Mouse (Mus musculus) liver, embryonic 13.5 days (tissue): Measurements from ENCODE around the gene Exoc7. TPM values are rescaled to one million over a fixed set of nuclear protein-coding genes. Genes with fewer than 3 reads are reported as not detected.

ENCODE experiments used
- ATAC-seq: fragments of 200-750 bp; cut with Nextera tagmentation; 2 replicates; pipeline ENCODE4 v1.8.0; 2017; ENCODE audit warnings: low read depth, mild to moderate bottlenecking, moderate number of reproducible peaks, moderate library complexity
- DNase-seq: peaks from one replicate; pipeline ENCODE4 v3.0.0; 2022
- H3K27ac ChIP-seq: fragments of 300-500 bp; sonication (generic); 2 replicates; pipeline ENCODE4 v1.5.1; 2015; ENCODE audit warnings: moderate library complexity, mild to moderate bottlenecking, inconsistent platforms
- H3K27me3 ChIP-seq: fragments of 300-500 bp; sonication (generic); 2 replicates; pipeline ENCODE4 v1.6.1; 2015; ENCODE audit warnings: mild to moderate bottlenecking, inconsistent platforms
- H3K36me3 ChIP-seq: fragments of 300-500 bp; sonication (generic); 2 replicates; pipeline ENCODE4 v1.6.1; 2015; ENCODE audit warnings: mild to moderate bottlenecking, inconsistent platforms
- H3K4me1 ChIP-seq: fragments of 300-500 bp; sonication (generic); replicated peaks from 2 replicates; pipeline ENCODE4 v1.6.1; 2015; ENCODE audit warnings: inconsistent platforms
- H3K4me2 ChIP-seq: fragments of 300-500 bp; sonication (generic); 2 replicates; pipeline ENCODE4 v1.6.1; 2015; ENCODE audit warnings: inconsistent platforms, mild to moderate bottlenecking, moderate library complexity
- H3K4me3 ChIP-seq: fragments of 300-500 bp; sonication (generic); replicated peaks from 2 replicates; pipeline ENCODE4 v1.5.1; 2015; ENCODE audit warnings: mild to moderate bottlenecking, inconsistent platforms
- H3K9ac ChIP-seq: fragments of 300-500 bp; sonication (generic); 2 replicates; pipeline ENCODE4 v1.6.1; 2015; ENCODE audit warnings: mild to moderate bottlenecking, inconsistent platforms
- H3K9me3 ChIP-seq: fragments of 300-500 bp; sonication (generic); replicated peaks from 2 replicates; pipeline ENCODE4 v1.6.1; 2016; ENCODE audit warnings: inconsistent platforms
- WGBS: fragments of 180-500 bp; shearing (Covaris S2); methylation state at CpG from one replicate; pipeline ENCODE4 v1.1.7; 2015; ENCODE audit not compliant: insufficient replicate concordance; 5-methylcytosine and 5-hydroxymethylcytosine counted together
- polyA plus RNA-seq: library from polyadenylated mRNA; unstranded; fragments of >200 nt; fragmentation: Nextera tagmentation; extraction: Ambion mirVana; gene quantifications from 2 replicates; pipeline ENCODE4 v1.2.1, GENCODE M21; 2015

Gene Exoc7
- polyA plus RNA-seq = 21.3 and 25.1 TPM in 2 replicates

DNA sequence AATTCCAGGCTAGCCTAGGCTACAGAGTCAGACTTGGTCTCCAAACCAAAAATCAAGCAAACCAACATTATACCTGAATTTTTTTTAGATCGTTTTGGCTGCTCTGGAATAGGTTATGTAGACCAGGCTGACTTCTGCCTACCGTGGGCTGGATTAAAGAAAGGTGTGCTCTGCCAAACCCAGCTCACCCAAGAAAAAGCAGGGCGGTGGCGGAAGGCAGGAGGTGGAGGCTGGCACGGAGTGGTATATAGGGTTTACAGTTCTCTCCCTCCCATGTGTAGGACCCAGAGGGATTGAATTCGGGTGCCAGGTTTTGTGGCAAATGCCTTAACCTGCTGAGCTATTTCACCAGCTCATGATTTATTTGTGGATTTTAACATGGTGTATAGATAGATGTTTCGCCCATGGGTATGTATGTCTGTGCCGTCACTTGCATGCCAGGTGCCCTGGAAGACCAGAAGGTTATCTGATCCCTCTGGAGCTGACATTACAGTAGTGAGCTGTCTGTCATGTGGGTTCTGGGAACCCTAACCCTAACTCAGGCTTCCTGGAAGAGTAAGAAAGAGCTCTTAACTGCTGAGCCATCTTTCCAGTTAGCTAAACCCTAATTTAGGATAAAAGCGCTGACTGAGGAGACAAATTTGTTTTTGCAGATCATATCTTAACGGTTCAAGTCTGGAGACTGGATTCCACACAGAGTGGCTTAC, at the start of gene Exoc7:
TSS of gene Exoc7 (minus strand) at position 215 of the 707 bp plus-strand sequence.
- no peak for DNase-seq
- peaks cover 44% of the 10 kb centered on the region for H3K4me1 ChIP-seq
- H3K4me3 ChIP-seq = peak within 1 kb of the TSS; percentile 79
- ATAC-seq = peak; percentile 11
- H3K27me3 ChIP-seq = 0 out of 2 replicates have a peak, but pooled peaks cover 3% of the 10 kb centered on the region
- no peaks in the 10 kb centered on the region for H3K9me3 ChIP-seq
- H3K36me3 ChIP-seq = peaks cover 31% of the 10 kb centered on the region
- H3K9ac ChIP-seq = peak within 1 kb of the TSS; percentile 78
- peak within 1 kb of the TSS; percentile 88 for H3K27ac ChIP-seq
- 54% methylated on average over 10 of the region's 10 CpGs for WGBS
- peak within 1 kb of the TSS; percentile 80 for H3K4me2 ChIP-seq

DNA sequence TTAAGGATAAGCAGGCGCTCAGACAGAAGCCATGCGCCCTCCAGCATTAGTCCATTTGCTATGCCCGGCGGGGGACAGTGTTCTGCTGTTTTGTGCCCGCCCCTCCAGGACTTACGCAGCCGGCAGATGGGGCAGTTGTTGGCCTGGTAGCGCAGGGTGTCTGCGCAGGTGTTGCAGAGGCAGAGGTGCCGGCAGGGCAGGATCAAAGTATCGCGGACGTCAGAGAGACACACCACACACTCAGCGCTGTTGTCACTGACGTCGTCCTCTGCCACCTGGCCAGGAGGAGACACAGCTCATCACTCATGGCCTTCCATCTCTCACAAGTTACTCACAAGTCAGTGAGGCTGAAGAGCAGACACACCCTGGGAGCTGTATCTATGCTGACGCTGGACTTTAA, 47.5 kb upstream of the Exoc7 start:
- WGBS = 62% methylated on average over 17 of the region's 17 CpGs
- H3K4me2 ChIP-seq = no peak overlapping the region
- no peaks in the 10 kb centered on the region for H3K9me3 ChIP-seq
- no peak overlapping the region for H3K27ac ChIP-seq
- H3K27me3 ChIP-seq = no peaks in the 10 kb centered on the region
- DNase-seq = no peak
- peaks cover 5% of the 10 kb centered on the region; the same call in 1 of the 2 replicates for H3K36me3 ChIP-seq
- no peak overlapping the region for H3K9ac ChIP-seq
- H3K4me1 ChIP-seq = no peaks in the 10 kb centered on the region; the same call in 1 of the 2 replicates
- no peak overlapping the region for H3K4me3 ChIP-seq
- ATAC-seq = no peak

GRCm38 (mm10) chr11:116353535-116353934, 46.5 kb upstream of the Exoc7 start:
- WGBS = 68% methylated on average over 8 of the region's 8 CpGs

DNA sequence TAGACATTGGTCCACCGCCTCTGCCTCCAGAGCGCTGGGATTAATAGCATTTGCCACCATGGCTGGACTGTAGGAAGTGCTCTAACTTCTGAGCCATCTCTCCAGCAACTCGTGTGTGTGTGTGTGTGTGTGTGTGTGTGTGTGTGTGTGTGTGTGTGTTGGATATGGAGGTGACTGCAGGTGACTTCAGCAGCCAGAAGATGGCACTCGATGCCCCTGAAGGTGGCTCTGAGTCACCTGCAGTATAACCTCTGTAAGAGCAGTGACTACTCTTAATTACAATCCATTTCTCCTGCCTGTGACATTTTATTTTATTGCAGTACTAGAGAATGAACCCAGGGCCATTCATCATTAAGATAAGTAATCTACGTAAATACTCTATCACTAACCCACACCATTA, 44.3 kb upstream of the Exoc7 start:
- whole genome bisulfite sequencing = 71% methylated on average over 5 of the region's 5 CpGs
- Histone ChIP-seq H3K4me2 (no peak overlapping the region), H3K27me3 (peaks cover 3% of the 10 kb centered on the region; the same call in 1 of the 2 replicates), H3K27ac (no peak overlapping the region), H3K36me3 (peaks cover 5% of the 10 kb centered on the region; the same call in 1 of the 2 replicates), H3K4me1 (no peaks in the 10 kb centered on the region; the same call in 1 of the 2 replicates), H3K4me3 (no peak overlapping the region), H3K9ac (no peak overlapping the region), H3K9me3 (no peaks in the 10 kb centered on the region)
- DNase-seq (no peak), ATAC-seq (no peak)

More at GRCm38 (mm10) chr11:116353535-116353934, 46.5 kb upstream of the Exoc7 start:
- H3K4me3 ChIP-seq = no peak overlapping the region
- no peaks in the 10 kb centered on the region for H3K9me3 ChIP-seq
- DNase-seq (no peak), ATAC-seq (no peak)
- no peak overlapping the region for H3K4me2 ChIP-seq
- H3K27ac ChIP-seq = no peak overlapping the region
- peaks cover 5% of the 10 kb centered on the region; the same call in 1 of the 2 replicates for H3K36me3 ChIP-seq
- no peaks in the 10 kb centered on the region; the same call in 1 of the 2 replicates for H3K4me1 ChIP-seq
- peaks cover 2% of the 10 kb centered on the region; the same call in 1 of the 2 replicates for H3K27me3 ChIP-seq
- no peak overlapping the region for H3K9ac ChIP-seq

- Histone ChIP-seq H3K27me3 (peaks cover 3% of the 10 kb centered on the region; the same call in 1 of the 2 replicates), H3K4me1 (no peaks in the 10 kb centered on the region; the same call in 1 of the 2 replicates), H3K27ac (no peak overlapping the region), H3K4me2 (no peak overlapping the region), H3K9ac (no peak overlapping the region), H3K4me3 (no peak overlapping the region), H3K9me3 (no peaks in the 10 kb centered on the region), H3K36me3 (no peaks in the 10 kb centered on the region)
- 62% methylated on average over 5 of the region's 5 CpGs for WGBS
- no peak for DNase-seq
- no peak for ATAC-seq
Observed at GRCm38 (mm10) chr11:116347955-116348354, 40.9 kb upstream of the Exoc7 start.

DNA sequence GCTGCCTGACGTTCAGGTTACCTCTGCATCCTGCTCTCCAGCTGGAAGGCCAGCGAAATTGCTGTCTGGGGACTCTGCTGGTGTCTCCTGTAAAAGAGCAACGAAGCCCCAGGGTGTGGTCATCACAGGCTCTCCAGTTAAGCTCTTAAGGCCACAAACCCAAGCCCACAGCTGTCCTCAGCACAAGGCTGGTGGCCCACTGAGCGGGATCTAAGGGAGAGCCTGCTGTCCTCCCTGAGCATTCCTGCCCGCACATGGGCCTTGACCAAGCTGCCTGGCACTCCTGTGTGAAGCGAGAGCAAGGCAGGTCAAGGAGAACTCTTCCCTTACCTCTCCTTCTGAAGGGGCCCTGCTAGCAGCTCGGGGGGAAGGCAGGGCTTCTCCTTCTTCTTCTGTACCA, 40.0 kb upstream of the Exoc7 start:
- Histone ChIP-seq H3K4me2 (no peak overlapping the region), H3K9ac (no peak overlapping the region), H3K27ac (no peak overlapping the region), H3K36me3 (no peaks in the 10 kb centered on the region), H3K4me3 (no peak overlapping the region), H3K27me3 (peaks cover 3% of the 10 kb centered on the region; the same call in 1 of the 2 replicates), H3K4me1 (no peaks in the 10 kb centered on the region; the same call in 1 of the 2 replicates), H3K9me3 (no peaks in the 10 kb centered on the region)
- ATAC-seq (no peak), DNase-seq (no peak)
- 74% methylated on average over 7 of the region's 7 CpGs for WGBS

- ATAC-seq (no peak), DNase-seq (no peak)
- Histone ChIP-seq H3K4me3 (no peak overlapping the region), H3K36me3 (no peaks in the 10 kb centered on the region), H3K27ac (no peak overlapping the region), H3K9ac (no peak overlapping the region), H3K4me2 (no peak overlapping the region), H3K4me1 (peaks cover 12% of the 10 kb centered on the region), H3K9me3 (no peaks in the 10 kb centered on the region), H3K27me3 (peaks cover 16% of the 10 kb centered on the region)
- 72% methylated on average over 25 of the region's 25 CpGs for WGBS
Observed at GRCm38 (mm10) chr11:116342069-116342791, 35.2 kb upstream of the Exoc7 start.

DNA sequence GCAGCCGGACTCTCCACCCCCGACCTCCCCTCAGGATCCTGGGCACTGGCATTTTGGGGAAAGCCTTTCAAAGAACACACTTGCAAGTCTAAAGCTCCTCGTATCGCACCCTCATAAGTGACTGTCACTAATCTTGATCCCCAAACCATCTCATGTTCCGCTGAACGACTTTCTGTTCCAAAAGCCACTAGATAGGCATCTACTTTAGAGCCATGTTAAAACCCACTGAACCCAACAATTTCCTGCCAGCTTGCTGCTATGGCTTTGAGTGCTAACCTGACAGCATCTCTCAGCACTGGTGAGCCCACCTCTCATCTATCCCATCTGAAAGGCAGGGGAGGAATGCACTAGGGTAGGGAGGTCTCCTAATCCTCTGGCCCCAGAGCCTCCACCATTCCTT, 30.5 kb upstream of the Exoc7 start:
- H3K4me3 ChIP-seq = no peak overlapping the region
- H3K27me3 ChIP-seq = peaks cover 63% of the 10 kb centered on the region
- no peak overlapping the region for H3K9ac ChIP-seq
- H3K27ac ChIP-seq = no peak overlapping the region
- no peaks in the 10 kb centered on the region for H3K9me3 ChIP-seq
- no peak overlapping the region for H3K4me2 ChIP-seq
- H3K4me1 ChIP-seq = peaks cover 44% of the 10 kb centered on the region
- no peaks in the 10 kb centered on the region for H3K36me3 ChIP-seq
- WGBS = 46% methylated on average over 6 of the region's 6 CpGs
- DNase-seq (no peak), ATAC-seq (no peak)

DNA sequence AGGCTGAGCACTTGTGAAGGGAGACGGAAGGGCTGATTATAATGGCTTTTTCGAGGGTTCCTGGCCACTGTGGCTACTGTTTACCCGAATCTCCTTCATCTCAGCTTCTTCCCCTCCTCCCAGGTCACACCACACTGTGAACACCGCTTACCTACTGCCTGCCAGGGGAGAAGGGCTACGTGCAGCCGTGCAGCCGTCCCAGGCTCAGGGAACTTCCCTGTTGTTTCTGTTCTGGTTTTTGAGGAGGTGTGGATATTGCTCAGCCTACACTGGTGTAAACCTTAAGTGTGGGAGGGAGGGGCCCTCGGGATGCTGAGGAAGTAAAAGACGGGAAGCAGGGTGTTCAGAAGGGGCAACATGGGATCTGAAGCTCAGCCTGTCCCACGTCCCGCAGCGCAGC, 30.0 kb upstream of the Exoc7 start:
- peaks cover 47% of the 10 kb centered on the region for H3K4me1 ChIP-seq
- H3K4me3 ChIP-seq = no peak overlapping the region
- H3K27me3 ChIP-seq = peaks cover 68% of the 10 kb centered on the region
- no peak overlapping the region for H3K27ac ChIP-seq
- DNase-seq (no peak), ATAC-seq (no peak)
- H3K36me3 ChIP-seq = no peaks in the 10 kb centered on the region
- no peak overlapping the region; the same call in 1 of the 2 replicates for H3K9ac ChIP-seq
- no peak overlapping the region for H3K4me2 ChIP-seq
- WGBS = 53% methylated on average over 12 of the region's 12 CpGs
- H3K9me3 ChIP-seq = no peaks in the 10 kb centered on the region

GRCm38 (mm10) chr11:116336393-116336792, 29.4 kb upstream of the Exoc7 start:
- DNase-seq (no peak), ATAC-seq (no peak)
- Histone ChIP-seq H3K4me1 (peaks cover 46% of the 10 kb centered on the region), H3K9ac (no peak overlapping the region), H3K36me3 (no peaks in the 10 kb centered on the region), H3K9me3 (no peaks in the 10 kb centered on the region), H3K4me3 (0 out of 2 replicates have a peak overlapping the region, but pooled peaks have one; percentile 70), H3K27me3 (peaks cover 74% of the 10 kb centered on the region), H3K4me2 (no peak overlapping the region), H3K27ac (no peak overlapping the region)
- WGBS = 84% methylated on average over 4 of the region's 4 CpGs

DNA sequence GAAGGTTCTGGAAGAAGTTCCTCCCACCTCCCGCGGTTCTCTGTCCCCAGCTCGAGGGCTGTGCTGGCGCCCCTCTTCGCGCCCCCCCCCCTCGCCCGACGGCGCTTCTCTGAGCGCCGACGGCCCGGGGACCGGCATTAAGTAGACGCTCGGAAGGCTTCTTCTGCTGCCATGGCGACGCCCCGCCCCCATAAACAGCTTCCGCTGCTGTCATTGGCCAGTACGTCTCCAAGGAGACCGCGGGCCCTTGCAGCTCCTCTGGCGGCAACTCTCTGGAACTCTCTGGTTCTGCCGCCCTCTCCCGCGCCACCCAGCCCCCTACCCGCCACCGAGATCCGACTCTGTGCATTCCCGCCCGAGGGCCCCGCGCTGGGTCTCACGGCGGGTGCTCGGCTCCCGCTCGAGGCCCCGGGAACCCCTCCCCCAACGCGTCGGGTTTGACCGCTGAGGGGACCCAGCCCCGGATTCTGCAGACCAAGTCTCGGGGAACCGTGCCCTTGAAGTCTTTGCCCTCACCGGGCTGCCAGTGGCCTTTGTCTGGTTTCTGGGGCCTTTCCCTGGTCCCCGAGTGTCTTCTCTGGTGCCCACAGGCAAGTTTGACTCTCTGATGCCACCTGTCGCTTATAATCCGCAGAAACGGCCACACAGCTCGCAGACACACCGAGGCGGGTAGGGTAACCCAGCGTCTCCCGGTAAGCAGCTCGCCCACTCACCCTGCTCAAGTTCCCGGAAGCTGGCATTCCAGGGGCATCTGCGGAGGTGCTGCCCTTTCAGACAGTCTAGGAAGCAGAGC, 28.4 kb upstream of the Exoc7 start, which contains the start of gene Foxj1:
TSS of gene Foxj1 (minus strand) at position 156 of the 793 bp plus-strand sequence.
- H3K9ac ChIP-seq = peak within 1 kb of the TSS; percentile 65
- H3K9me3 ChIP-seq = no peaks in the 10 kb centered on the region
- peak; percentile 67 for ATAC-seq
- no peak within 1 kb of the TSS for H3K27ac ChIP-seq
- H3K27me3 ChIP-seq = peaks cover 74% of the 10 kb centered on the region
- peak within 1 kb of the TSS; percentile 70 for H3K4me3 ChIP-seq
- peaks cover 46% of the 10 kb centered on the region for H3K4me1 ChIP-seq
- peak within 1 kb of the TSS; percentile 97 for H3K4me2 ChIP-seq
- H3K36me3 ChIP-seq = no peaks in the 10 kb centered on the region
- peak; percentile 81 for DNase-seq
- under 1% methylated on average over 60 of the region's 61 CpGs for WGBS
